Mouse (Mus musculus): Measurements from ENCODE around the gene Lekr1. TPM values are rescaled to one million over a fixed set of nuclear protein-coding genes. Genes with fewer than 3 reads are reported as not detected.

The Lekr1 gene
- total and polyA plus RNA-seq, 2 experiments from 2014 or later: 2.2 to 4.1 TPM

DNA sequence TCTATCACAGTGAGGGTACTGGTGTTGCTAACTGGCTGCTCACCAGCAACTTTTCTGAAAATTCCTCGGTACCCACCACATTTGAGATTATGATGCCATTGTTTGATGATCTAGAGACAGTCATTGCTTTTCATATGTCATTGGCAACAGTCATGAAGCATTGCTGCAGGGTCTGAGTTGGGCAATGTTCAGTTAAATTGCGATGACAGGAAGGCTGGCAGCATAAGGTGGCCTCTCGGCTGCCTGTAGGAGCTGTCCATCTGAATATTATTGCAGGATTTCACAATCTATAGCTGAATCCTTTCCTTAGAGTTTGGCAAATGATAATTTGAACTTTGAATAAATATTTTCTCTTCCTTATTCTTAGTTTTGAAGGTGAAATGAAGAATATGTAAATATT is 48.3 kb downstream of the Lekr1 start:
- no peaks in the 10 kb centered on the region for H3K27me3 ChIP-seq (ENCODE audit: insufficient read depth, low read length)
- H3K4me2 ChIP-seq (ENCODE audit: low read depth, low read length, poor library complexity, severe bottlenecking): no peak overlapping the region
- TF ChIP-seq CTCF (IDR thresholded peaks at IDR 0.05): no peak
- H3K36me3 ChIP-seq (ENCODE audit: insufficient read depth, low read length): no peaks in the 10 kb centered on the region
- H3K9me3 ChIP-seq (ENCODE audit: low read length): no peaks in the 10 kb centered on the region
- H3K4me3 ChIP-seq (ENCODE audit: low read depth, low read length): no peak overlapping the region
- no peak overlapping the region for H3K9ac ChIP-seq (replicated peaks; ENCODE audit: low read length, poor library complexity, severe bottlenecking)
- no peak overlapping the region for H3K27ac ChIP-seq (ENCODE audit: low read depth, low read length)
- H3K4me1 ChIP-seq (ENCODE audit: insufficient read depth, low read length): no peaks in the 10 kb centered on the region
- 92% methylated on average over 3 of the region's 3 CpGs for WGBS
- ATAC-seq (ENCODE audit: low FRiP score) (no peak), DNase-seq (ENCODE audit: low spot score) (no peak)

DNA sequence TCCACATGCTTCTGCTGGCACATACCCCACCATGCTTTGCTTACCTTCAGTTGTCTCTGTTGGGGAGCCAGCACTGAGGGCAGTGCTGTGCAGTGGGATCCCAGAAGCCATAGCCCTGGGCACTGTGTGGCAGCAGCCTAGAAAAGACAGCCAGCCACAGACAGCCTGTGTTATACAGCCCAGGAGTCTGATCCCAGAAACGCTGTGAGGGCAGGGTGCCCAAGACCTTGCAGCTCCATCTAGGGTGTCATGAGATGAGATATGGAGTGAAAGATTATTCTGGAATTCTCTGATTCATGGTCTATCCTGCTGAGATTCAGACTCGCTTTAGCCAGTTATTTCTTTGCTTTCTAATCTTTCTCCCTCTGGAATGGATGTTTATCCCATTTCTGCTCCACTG is 51.4 kb downstream of the Lekr1 start:
- H3K9me3 ChIP-seq (ENCODE audit: low read length): no peaks in the 10 kb centered on the region
- H3K9ac ChIP-seq (replicated peaks; ENCODE audit: low read length, poor library complexity, severe bottlenecking): no peak overlapping the region
- DNase-seq (ENCODE audit: low spot score) (no peak), ATAC-seq (ENCODE audit: low FRiP score) (no peak)
- WGBS: 91% methylated on average over 2 of the region's 2 CpGs
- H3K36me3 ChIP-seq (ENCODE audit: insufficient read depth, low read length): no peaks in the 10 kb centered on the region
- no peaks in the 10 kb centered on the region for H3K27me3 ChIP-seq (ENCODE audit: insufficient read depth, low read length)
- no peak overlapping the region for H3K27ac ChIP-seq (ENCODE audit: low read depth, low read length)
- TF ChIP-seq CTCF (IDR thresholded peaks at IDR 0.05): no peak
- H3K4me2 ChIP-seq (ENCODE audit: low read depth, low read length, poor library complexity, severe bottlenecking): no peak overlapping the region
- H3K4me3 ChIP-seq (ENCODE audit: low read depth, low read length): no peak overlapping the region
- H3K4me1 ChIP-seq (ENCODE audit: insufficient read depth, low read length): no peaks in the 10 kb centered on the region

DNA sequence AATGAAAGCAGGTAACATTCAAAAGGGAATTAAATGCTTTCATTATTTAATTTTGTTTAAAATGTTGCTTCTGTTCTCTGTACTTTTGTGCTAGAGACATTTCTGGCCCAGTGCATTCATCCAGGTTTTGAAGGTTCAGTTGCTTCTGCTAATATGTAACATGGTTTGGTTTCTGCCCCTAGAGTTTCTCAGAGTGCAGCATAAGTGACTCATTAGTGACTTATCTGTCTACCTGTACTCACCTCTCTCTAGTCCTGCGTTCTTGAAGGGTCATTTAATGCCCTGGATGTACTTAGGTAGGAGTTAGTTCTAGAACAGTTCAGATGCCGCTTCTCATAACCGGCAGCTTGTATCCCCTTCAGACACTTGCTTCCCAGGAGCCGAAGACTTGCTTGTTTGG is 56.9 kb downstream of the Lekr1 start:
- H3K36me3 ChIP-seq (ENCODE audit: insufficient read depth, low read length): no peaks in the 10 kb centered on the region
- H3K27me3 ChIP-seq (ENCODE audit: insufficient read depth, low read length): no peaks in the 10 kb centered on the region
- no peak overlapping the region for H3K4me3 ChIP-seq (ENCODE audit: low read depth, low read length)
- H3K9ac ChIP-seq (replicated peaks; ENCODE audit: low read length, poor library complexity, severe bottlenecking): no peak overlapping the region
- H3K27ac ChIP-seq (ENCODE audit: low read depth, low read length): no peak overlapping the region
- no peak for TF ChIP-seq CTCF (IDR thresholded peaks at IDR 0.05)
- ATAC-seq (ENCODE audit: low FRiP score): no peak
- no peak for DNase-seq (ENCODE audit: low spot score)
- no peaks in the 10 kb centered on the region for H3K9me3 ChIP-seq (ENCODE audit: low read length)
- WGBS: 91% methylated on average over 4 of the region's 4 CpGs
- no peak overlapping the region for H3K4me2 ChIP-seq (ENCODE audit: low read depth, low read length, poor library complexity, severe bottlenecking)
- H3K4me1 ChIP-seq (ENCODE audit: insufficient read depth, low read length): no peaks in the 10 kb centered on the region

- DNase-seq (ENCODE audit: low spot score) (no peak), ATAC-seq (ENCODE audit: low FRiP score) (no peak)
- WGBS: 91% methylated on average over 4 of the region's 4 CpGs
- H3K9ac ChIP-seq (replicated peaks; ENCODE audit: low read length, poor library complexity, severe bottlenecking): no peak overlapping the region
- no peaks in the 10 kb centered on the region for H3K9me3 ChIP-seq (ENCODE audit: low read length)
- no peaks in the 10 kb centered on the region for H3K36me3 ChIP-seq (ENCODE audit: insufficient read depth, low read length)
- H3K27ac ChIP-seq (ENCODE audit: low read depth, low read length): no peak overlapping the region
- no peak overlapping the region for H3K4me2 ChIP-seq (ENCODE audit: low read depth, low read length, poor library complexity, severe bottlenecking)
- H3K4me3 ChIP-seq (ENCODE audit: low read depth, low read length): no peak overlapping the region
- peaks cover 3% of the 10 kb centered on the region; the same call in 1 of the 2 replicates for H3K27me3 ChIP-seq (ENCODE audit: insufficient read depth, low read length)
- no peaks in the 10 kb centered on the region for H3K4me1 ChIP-seq (ENCODE audit: insufficient read depth, low read length)
- no peak for TF ChIP-seq CTCF (IDR thresholded peaks at IDR 0.05)
These were observed 57.6 kb downstream of the Lekr1 start for GRCm38 (mm10) chr3:65723664-65724063.

GRCm38 (mm10) chr3:65737816-65738215 is 71.8 kb downstream of the Lekr1 start:
- DNase-seq (ENCODE audit: low spot score): no peak
- WGBS: 76% methylated on average over 4 of the region's 4 CpGs
- Histone ChIP-seq H3K36me3 (ENCODE audit: insufficient read depth, low read length) (no peaks in the 10 kb centered on the region), H3K4me2 (ENCODE audit: low read depth, low read length, poor library complexity, severe bottlenecking) (no peak overlapping the region), H3K9me3 (ENCODE audit: low read length) (no peaks in the 10 kb centered on the region), H3K9ac (replicated peaks; ENCODE audit: low read length, poor library complexity, severe bottlenecking) (no peak overlapping the region), H3K4me1 (ENCODE audit: insufficient read depth, low read length) (no peaks in the 10 kb centered on the region), H3K27ac (ENCODE audit: low read depth, low read length) (no peak overlapping the region), H3K27me3 (ENCODE audit: insufficient read depth, low read length) (no peaks in the 10 kb centered on the region), H3K4me3 (ENCODE audit: low read depth, low read length) (no peak overlapping the region)
- no peak for TF ChIP-seq CTCF (IDR thresholded peaks at IDR 0.05)
- ATAC-seq (ENCODE audit: low FRiP score): no peak

- no peaks in the 10 kb centered on the region for H3K4me1 ChIP-seq (ENCODE audit: insufficient read depth, low read length)
- WGBS: 27% methylated on average over 4 of the region's 4 CpGs
- DNase-seq (ENCODE audit: low spot score) (no peak), ATAC-seq (ENCODE audit: low FRiP score) (no peak)
- H3K4me3 ChIP-seq (ENCODE audit: low read depth, low read length): no peak overlapping the region
- no peaks in the 10 kb centered on the region for H3K36me3 ChIP-seq (ENCODE audit: insufficient read depth, low read length)
- no peak for TF ChIP-seq CTCF (IDR thresholded peaks at IDR 0.05)
- no peak overlapping the region for H3K9ac ChIP-seq (replicated peaks; ENCODE audit: low read length, poor library complexity, severe bottlenecking)
- no peak overlapping the region for H3K27ac ChIP-seq (ENCODE audit: low read depth, low read length)
- H3K27me3 ChIP-seq (ENCODE audit: insufficient read depth, low read length): no peaks in the 10 kb centered on the region
- H3K4me2 ChIP-seq (ENCODE audit: low read depth, low read length, poor library complexity, severe bottlenecking): no peak overlapping the region
- H3K9me3 ChIP-seq (ENCODE audit: low read length): no peaks in the 10 kb centered on the region
These were observed 78.9 kb downstream of the Lekr1 start for GRCm38 (mm10) chr3:65744936-65745335.
